Mouse (Mus musculus): ENCODE measurements around the gene Gm20662. TPM values are rescaled to one million over a fixed set of nuclear protein-coding genes. Genes with fewer than 3 reads are reported as not detected.

Gene Gm20662
- polyA plus RNA-seq, 1 experiment from 2014 or later, result 0.44 TPM

Small RNAs within 50 kb of the gene (microRNA-seq; reads per million reads assigned to microRNA genes)
- 1.5 reads per million for gene Mir7088

Other genes with a start within 250 kb of the Gm20662 start
- 64.7 and 75.5 TPM in 2 replicates for gene Rbm5, start 225.4 kb upstream of the Gm20662 start, polyA plus RNA-seq (2015; fragmentation: Nextera tagmentation; extraction: Ambion mirVana)
- gene Rbm6, start 123.1 kb upstream of the Gm20662 start, polyA plus RNA-seq (2015; fragmentation: Nextera tagmentation; extraction: Ambion mirVana), result 30.4 and 36.2 TPM in 2 replicates
- 5.6 and 5.8 TPM in 2 replicates for gene Mon1a, start 108.2 kb upstream of the Gm20662 start, polyA plus RNA-seq (2015; fragmentation: Nextera tagmentation; extraction: Ambion mirVana)
- gene Mst1r, start 89.5 kb upstream of the Gm20662 start, polyA plus RNA-seq (2015; fragmentation: Nextera tagmentation; extraction: Ambion mirVana), result 0.68 and 0.71 TPM in 2 replicates
- gene Actl11, start 67.9 kb upstream of the Gm20662 start, polyA plus RNA-seq (2015; fragmentation: Nextera tagmentation; extraction: Ambion mirVana), result not detected in 2 replicates
- 0.13 and 0.28 TPM in 2 replicates for gene Camkv, start 60.7 kb upstream of the Gm20662 start, polyA plus RNA-seq (2015; fragmentation: Nextera tagmentation; extraction: Ambion mirVana)
- 17.3 and 18.9 TPM in 2 replicates for gene Traip, start 46.2 kb upstream of the Gm20662 start, polyA plus RNA-seq (2015; fragmentation: Nextera tagmentation; extraction: Ambion mirVana)
- 56.5 and 56.9 TPM in 2 replicates for gene Uba7, start 20.8 kb upstream of the Gm20662 start, polyA plus RNA-seq (2015; fragmentation: Nextera tagmentation; extraction: Ambion mirVana)
- 0.53 and 0.56 TPM in 2 replicates for gene Gm20661, start 13.3 kb upstream of the Gm20662 start, polyA plus RNA-seq (2015; fragmentation: Nextera tagmentation; extraction: Ambion mirVana)
- 55.7 and 60.5 TPM in 2 replicates for gene Inka1, start 10.5 kb upstream of the Gm20662 start, polyA plus RNA-seq (2015; fragmentation: Nextera tagmentation; extraction: Ambion mirVana)
- 1.1 and 1.2 TPM in 2 replicates for gene Cdhr4, start 3.9 kb upstream of the Gm20662 start, polyA plus RNA-seq (2015; fragmentation: Nextera tagmentation; extraction: Ambion mirVana)
- 29.3 and 30.9 TPM in 2 replicates for gene Ip6k1, start 6.2 kb downstream of the Gm20662 start, polyA plus RNA-seq (2015; fragmentation: Nextera tagmentation; extraction: Ambion mirVana)
- gene Gmppb, start 52.9 kb downstream of the Gm20662 start, polyA plus RNA-seq (2015; fragmentation: Nextera tagmentation; extraction: Ambion mirVana), result 21.0 TPM in 2 replicates
- 1.2 and 1.4 TPM in 2 replicates for gene Amigo3, start 56.8 kb downstream of the Gm20662 start, polyA plus RNA-seq (2015; fragmentation: Nextera tagmentation; extraction: Ambion mirVana)
- gene Mst1, start 84.1 kb downstream of the Gm20662 start, polyA plus RNA-seq (2015; fragmentation: Nextera tagmentation; extraction: Ambion mirVana), result 15.5 and 18.6 TPM in 2 replicates
- 80.8 and 88.0 TPM in 2 replicates for gene Rnf123, start 87.0 kb downstream of the Gm20662 start, polyA plus RNA-seq (2015; fragmentation: Nextera tagmentation; extraction: Ambion mirVana)
- gene Apeh, start 98.3 kb downstream of the Gm20662 start, polyA plus RNA-seq (2015; fragmentation: Nextera tagmentation; extraction: Ambion mirVana), result 176 and 195 TPM in 2 replicates
- gene Bsn, start 194.0 kb downstream of the Gm20662 start, polyA plus RNA-seq (2015; fragmentation: Nextera tagmentation; extraction: Ambion mirVana), result 2.3 and 2.5 TPM in 2 replicates